ENCODE assay signal across 7 mouse cellular contexts in genomic region chr4:46388556-46388955, GRCm38 (mm10). TPM values are rescaled to one million over a fixed set of nuclear protein-coding genes. Genes with fewer than 3 reads are reported as not detected.
DNase-seq lines count a peak whose midpoint lies in the region; ATAC-seq lines count a peak whose summit lies in the region.

No protein-coding gene starts in this region.

- no peaks in the 10 kb centered on the region for H3K9me3 ChIP-seq in megakaryocyte, embryonic 14.5 days
- H3K9me3 ChIP-seq in embryonic facial prominence, embryonic 15.5 days (replicated peaks): no peaks in the 10 kb centered on the region
- no peaks in the 10 kb centered on the region for H3K9me3 ChIP-seq in limb, embryonic 11.5 days (ENCODE audit: control insufficient read depth, low read length)
- no peaks in the 10 kb centered on the region for H3K9me3 ChIP-seq in stomach, embryonic 14.5 days (ENCODE audit: control insufficient read depth, low read depth, low read length)

- peak overlapping the region; percentile 63 for H3K4me2 ChIP-seq in embryonic facial prominence, embryonic 15.5 days (replicated peaks)
- peak overlapping the region; percentile 40 for H3K4me2 ChIP-seq in limb, embryonic 11.5 days (ENCODE audit: low read depth, severe bottlenecking)
- peak overlapping the region; percentile 55 for H3K4me2 ChIP-seq in stomach, embryonic 14.5 days (replicated peaks; ENCODE audit: low read depth, low read length)

- ATAC-seq in megakaryocyte, adult 5-6 weeks (ENCODE audit: poor library complexity, severe bottlenecking): no peak
- ATAC-seq in embryonic facial prominence, embryonic 15.5 days (ENCODE audit: insufficient number of reproducible peaks, low FRiP score, low TSS enrichment, low read depth): no peak
- ATAC-seq in limb, embryonic 11.5 days (ENCODE audit: insufficient number of reproducible peaks, low FRiP score, low TSS enrichment, low read depth): no peak
- no peak for ATAC-seq in stomach, embryonic 14.5 days (ENCODE audit: insufficient number of reproducible peaks, insufficient read depth, low FRiP score, low read depth)

- 0 out of 2 replicates have a peak overlapping the region, but pooled peaks have one; percentile 6 for H3K9ac ChIP-seq in embryonic facial prominence, embryonic 15.5 days
- peak overlapping the region; percentile 93; the same call in 1 of the 2 replicates for H3K9ac ChIP-seq in limb, embryonic 11.5 days (ENCODE audit: low read length)
- no peak overlapping the region; the same call in 1 of the 2 replicates for H3K9ac ChIP-seq in stomach, embryonic 14.5 days (replicated peaks; ENCODE audit: low read depth, low read length)

- no peaks in the 10 kb centered on the region for H3K27me3 ChIP-seq in megakaryocyte, embryonic 14.5 days (replicated peaks)
- no peaks in the 10 kb centered on the region for H3K27me3 ChIP-seq in embryonic facial prominence, embryonic 15.5 days
- H3K27me3 ChIP-seq in limb, embryonic 11.5 days (ENCODE audit: control insufficient read depth, insufficient read depth, low read length): no peaks in the 10 kb centered on the region
- H3K27me3 ChIP-seq in stomach, embryonic 14.5 days (ENCODE audit: control insufficient read depth, insufficient read depth, low read length): no peaks in the 10 kb centered on the region

- peak overlapping the region; percentile 96 for H3K4me3 ChIP-seq in megakaryocyte, embryonic 14.5 days (replicated peaks)
- peak overlapping the region; percentile 74 for H3K4me3 ChIP-seq in embryonic facial prominence, embryonic 15.5 days (replicated peaks)
- peak overlapping the region; percentile 62 for H3K4me3 ChIP-seq in limb, embryonic 11.5 days (ENCODE audit: low read depth, low read length)
- peak overlapping the region; percentile 67 for H3K4me3 ChIP-seq in stomach, embryonic 14.5 days (ENCODE audit: low read depth, low read length)

- H3K4me1 ChIP-seq in megakaryocyte, embryonic 14.5 days: peaks cover 32% of the 10 kb centered on the region
- H3K4me1 ChIP-seq in embryonic facial prominence, embryonic 15.5 days: no peaks in the 10 kb centered on the region
- H3K4me1 ChIP-seq in limb, embryonic 11.5 days (ENCODE audit: control insufficient read depth, insufficient read depth, low read length): no peaks in the 10 kb centered on the region
- H3K4me1 ChIP-seq in stomach, embryonic 14.5 days (ENCODE audit: control insufficient read depth, insufficient read depth, low read length): no peaks in the 10 kb centered on the region

- no peak for DNase-seq in limb, embryonic 11.5 days (ENCODE audit: low spot score)
- DNase-seq in adrenal gland, postnatal 4 days (ENCODE audit: low spot score in 2 of 2): no peak
- no peak for DNase-seq in cerebellum, postnatal 14 days

- H3K27ac ChIP-seq in embryonic facial prominence, embryonic 15.5 days (replicated peaks): peak overlapping the region; percentile 95
- no peak overlapping the region for H3K27ac ChIP-seq in limb, embryonic 11.5 days (replicated peaks; ENCODE audit: low read depth, low read length)
- H3K27ac ChIP-seq in stomach, embryonic 14.5 days (ENCODE audit: low read length): no peak overlapping the region

- WGBS in embryonic facial prominence, embryonic 15.5 days: 17% methylated on average over 5 of the region's 5 CpGs
- 31% methylated on average over 5 of the region's 5 CpGs for WGBS in limb, embryonic 11.5 days
- WGBS in stomach, embryonic 14.5 days: 26% methylated on average over 5 of the region's 5 CpGs

- H3K36me3 ChIP-seq in megakaryocyte, embryonic 14.5 days (replicated peaks; ENCODE audit: low read length): peaks cover 60% of the 10 kb centered on the region
- H3K36me3 ChIP-seq in embryonic facial prominence, embryonic 15.5 days: peaks cover 18% of the 10 kb centered on the region; the same call in 1 of the 2 replicates
- no peaks in the 10 kb centered on the region; the same call in 1 of the 2 replicates for H3K36me3 ChIP-seq in limb, embryonic 11.5 days (ENCODE audit: control insufficient read depth, insufficient read depth, low read length)
- H3K36me3 ChIP-seq in stomach, embryonic 14.5 days (ENCODE audit: control insufficient read depth, insufficient read depth, low read length): peaks cover 19% of the 10 kb centered on the region; the same call in 1 of the 2 replicates

RNA-seq across cellular contexts. Expression of gene Trmo, which starts 0.7 kb away (rescaled TPM):
- 1.5 and 3.7 TPM in 2 replicates for polyA plus RNA-seq in megakaryocyte, embryonic 14.5 days (2012; ENCODE audit: insufficient read depth, low replicate concordance)
- 6.9 and 8.4 TPM in 2 replicates for total RNA-seq in megakaryocyte, adult 5-6 weeks (2015)
- 6.8 and 9.0 TPM in 2 replicates for total RNA-seq in megakaryocyte, adult 5-6 weeks (2017)
- polyA plus RNA-seq in embryonic facial prominence, embryonic 15.5 days (2015; fragmentation: Nextera tagmentation; extraction: Ambion mirVana): 9.2 and 10.8 TPM in 2 replicates
- 10.2 and 11.0 TPM in 2 replicates for polyA plus RNA-seq in limb, embryonic 11.5 days (2014; fragmentation: Nextera tagmentation; extraction: Ambion mirVana)
- polyA plus RNA-seq in stomach, embryonic 14.5 days (2014; fragmentation: Nextera tagmentation; extraction: Ambion mirVana): 8.9 and 11.2 TPM in 2 replicates
- total RNA-seq in adrenal gland, postnatal 4 days (2021): 1 to 10 TPM; 7.4 to 7.8 TPM

RNA-seq across cellular contexts. Expression of gene Hemgn, which starts 24.8 kb away (rescaled TPM):
- polyA plus RNA-seq in megakaryocyte, embryonic 14.5 days (2012; ENCODE audit: insufficient read depth, low replicate concordance): 5.5 and 13.1 TPM in 2 replicates
- 4.8 and 12.0 TPM in 2 replicates for total RNA-seq in megakaryocyte, adult 5-6 weeks (2015)
- total RNA-seq in megakaryocyte, adult 5-6 weeks (2017): 5.8 and 11.8 TPM in 2 replicates
- 0.68 and 1.0 TPM in 2 replicates for polyA plus RNA-seq in embryonic facial prominence, embryonic 15.5 days (2015; fragmentation: Nextera tagmentation; extraction: Ambion mirVana)
- polyA plus RNA-seq in limb, embryonic 11.5 days (2014; fragmentation: Nextera tagmentation; extraction: Ambion mirVana): 13.5 and 13.9 TPM in 2 replicates
- polyA plus RNA-seq in stomach, embryonic 14.5 days (2014; fragmentation: Nextera tagmentation; extraction: Ambion mirVana): 0.39 and 0.94 TPM in 2 replicates
- total RNA-seq in adrenal gland, postnatal 4 days (2021): 10 to 100 TPM in 1 of 2 experiments, 1 to 10 TPM in 1; 7.3 to 17.9 TPM

RNA-seq across cellular contexts. Expression of gene Foxe1, which starts 45.1 kb away (rescaled TPM):
- polyA plus RNA-seq in megakaryocyte, embryonic 14.5 days (2012; ENCODE audit: insufficient read depth, low replicate concordance): not detected in 2 replicates
- total RNA-seq in megakaryocyte, adult 5-6 weeks (2015): 0.11 TPM in 1 of 2 replicates, not detected in the other
- not detected in 2 replicates for total RNA-seq in megakaryocyte, adult 5-6 weeks (2017)
- 1.9 and 2.1 TPM in 2 replicates for polyA plus RNA-seq in embryonic facial prominence, embryonic 15.5 days (2015; fragmentation: Nextera tagmentation; extraction: Ambion mirVana)
- not detected in 2 replicates for polyA plus RNA-seq in limb, embryonic 11.5 days (2014; fragmentation: Nextera tagmentation; extraction: Ambion mirVana)
- polyA plus RNA-seq in stomach, embryonic 14.5 days (2014; fragmentation: Nextera tagmentation; extraction: Ambion mirVana): 0.27 and 0.60 TPM in 2 replicates
- not detected for total RNA-seq in adrenal gland, postnatal 4 days (2021)
